Mouse (Mus musculus) cerebellum, postnatal 36 days (tissue): ENCODE measurements around the gene Lrrc41.
A peak's percentile ranks its signal among the peaks of the same experiment; 100 is the strongest.

ENCODE experiments used
- DNase-seq, 2 experiments: peaks; one replicate each; pipeline ENCODE4 v3.0.0; 2021 to 2022; ENCODE audit warnings: mixed read lengths in 2 of 2

The Lrrc41 gene

DNA sequence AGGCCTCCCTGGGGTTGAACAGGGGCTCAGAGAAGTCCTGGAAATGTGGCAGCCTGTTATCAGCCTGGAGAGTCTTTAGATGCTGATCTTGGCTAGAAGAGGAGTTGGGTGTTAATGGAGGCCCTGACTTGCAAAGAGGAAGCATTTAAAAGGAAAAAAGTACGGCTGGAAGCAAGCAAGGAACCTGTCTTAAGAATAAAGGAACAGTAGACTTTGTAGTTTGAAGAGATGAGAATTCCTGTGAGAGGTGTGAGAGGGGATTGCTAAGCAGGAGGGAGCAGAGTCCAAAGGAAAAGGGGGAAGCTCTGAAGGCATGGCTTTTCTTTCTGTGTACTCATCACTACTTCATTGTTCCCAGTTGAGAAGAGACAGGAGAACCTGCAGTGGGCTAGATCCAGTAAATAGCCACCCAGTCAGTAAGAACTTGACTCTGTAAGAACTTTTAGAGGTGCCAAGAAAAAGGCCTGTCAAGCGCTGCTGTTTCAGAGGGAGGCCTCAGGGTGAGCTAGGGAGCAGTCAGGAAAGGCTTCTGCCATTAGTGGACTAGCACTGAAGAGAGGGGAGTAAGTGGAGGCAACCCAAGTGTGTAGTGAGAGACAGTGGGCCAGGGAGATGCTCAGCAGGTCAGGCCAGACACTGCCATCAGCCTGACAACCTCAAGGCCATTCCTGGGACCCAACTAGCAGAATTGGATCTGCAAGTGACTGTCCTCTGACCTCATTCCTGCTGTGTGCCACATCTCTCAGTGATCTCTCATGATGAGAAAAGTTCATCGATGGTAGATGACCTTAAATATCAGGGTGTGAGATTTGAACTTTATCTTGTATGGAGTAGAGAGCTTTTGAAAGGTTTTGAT, 2.4 kb downstream of the Lrrc41 start:
- no peak for DNase-seq

DNA sequence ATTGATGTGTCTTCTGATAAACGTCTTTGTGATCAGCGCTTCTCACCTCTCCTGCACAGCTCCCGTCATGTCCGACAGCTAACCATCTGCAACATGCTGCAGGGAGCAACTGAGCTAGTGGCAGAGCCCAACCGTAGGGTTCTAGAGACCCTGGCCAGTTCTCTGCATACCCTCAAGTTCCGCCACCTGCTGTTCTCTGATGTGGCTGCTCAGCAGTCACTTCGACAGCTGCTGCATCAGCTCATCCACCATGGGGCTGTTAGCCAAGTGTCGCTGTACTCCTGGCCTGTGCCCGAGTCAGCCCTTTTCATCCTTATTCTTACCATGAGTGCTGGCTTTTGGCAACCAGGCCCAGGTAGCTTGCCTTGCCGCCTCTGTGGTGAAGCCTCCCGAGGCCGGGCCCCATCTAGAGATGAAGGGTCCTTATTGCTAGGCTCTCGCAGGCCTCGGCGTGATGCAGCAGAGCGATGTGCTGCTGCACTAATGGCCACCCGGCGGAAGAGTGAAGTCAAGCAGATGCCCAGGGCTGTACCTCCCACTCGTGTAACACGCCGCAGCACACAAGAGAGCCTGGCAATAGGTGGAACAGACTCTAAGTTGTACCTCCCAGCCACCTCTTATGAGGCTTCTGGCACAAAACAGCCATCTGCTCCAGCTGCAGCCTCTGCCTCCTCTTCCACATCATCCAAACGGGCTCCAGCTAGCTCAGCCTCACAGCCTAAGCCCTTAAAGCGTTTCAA, 13.6 kb downstream of the Lrrc41 start:
- DNase-seq = no peak

DNA sequence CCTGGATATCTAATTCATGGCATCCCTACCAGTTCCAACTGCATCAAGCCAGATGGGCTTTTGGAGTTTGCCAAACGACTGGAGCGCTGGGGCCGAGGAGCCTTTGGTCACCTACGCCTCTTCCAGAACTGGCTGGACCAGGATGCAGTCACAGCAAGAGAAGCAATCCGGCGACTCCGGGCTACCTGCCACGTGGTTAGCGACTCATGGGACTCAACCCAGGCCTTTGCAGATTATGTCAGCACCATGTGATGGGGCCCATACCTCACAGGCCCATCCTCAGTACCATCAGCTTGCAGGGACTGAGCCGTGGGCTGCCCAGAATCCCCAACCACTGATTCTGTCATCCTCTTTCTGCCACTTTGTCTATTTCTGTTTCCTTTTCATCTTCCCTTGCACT, 21.2 kb downstream of the Lrrc41 start:
- DNase-seq = peak in 1 of 2 experiments; percentile 5

DNA sequence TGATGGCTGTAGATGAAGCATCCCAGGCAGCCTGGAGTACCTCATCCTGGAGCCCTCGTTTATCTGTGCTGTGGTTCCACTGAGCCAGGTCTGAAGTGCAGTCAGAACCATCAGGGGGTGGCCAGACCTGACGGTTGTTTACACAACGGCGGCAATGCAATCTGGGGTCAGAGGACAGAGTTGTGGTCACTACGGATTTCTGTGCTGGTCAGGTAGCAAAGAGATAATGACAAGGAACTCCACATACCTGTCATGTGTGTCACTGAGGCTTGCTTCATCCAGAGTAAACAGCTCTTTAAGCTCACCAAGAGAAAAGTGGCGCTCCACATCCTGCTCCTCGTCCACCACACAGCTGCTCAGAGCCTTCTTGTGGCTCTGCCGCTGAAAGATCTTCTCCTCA, 22.1 kb downstream of the Lrrc41 start:
- no peak for DNase-seq

DNA sequence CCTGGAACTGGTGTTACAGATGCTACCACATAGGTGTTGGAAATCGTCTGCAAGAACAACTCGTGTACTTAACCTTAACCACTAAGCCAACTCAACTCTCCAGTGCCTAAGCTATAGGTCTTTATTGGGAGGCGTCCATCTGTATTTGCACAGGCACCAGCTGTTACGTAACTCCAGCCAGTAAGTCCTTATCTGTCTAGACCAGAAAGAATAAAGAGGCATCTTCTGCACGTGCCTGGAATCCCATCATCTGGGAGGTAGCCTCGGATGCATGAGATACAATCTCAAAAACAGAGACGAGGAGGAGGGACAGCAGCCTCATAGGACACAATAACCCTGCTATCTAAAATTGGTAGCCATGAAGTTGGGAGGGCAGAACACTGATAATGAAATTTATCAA, 25.9 kb downstream of the Lrrc41 start:
- DNase-seq = no peak

DNA sequence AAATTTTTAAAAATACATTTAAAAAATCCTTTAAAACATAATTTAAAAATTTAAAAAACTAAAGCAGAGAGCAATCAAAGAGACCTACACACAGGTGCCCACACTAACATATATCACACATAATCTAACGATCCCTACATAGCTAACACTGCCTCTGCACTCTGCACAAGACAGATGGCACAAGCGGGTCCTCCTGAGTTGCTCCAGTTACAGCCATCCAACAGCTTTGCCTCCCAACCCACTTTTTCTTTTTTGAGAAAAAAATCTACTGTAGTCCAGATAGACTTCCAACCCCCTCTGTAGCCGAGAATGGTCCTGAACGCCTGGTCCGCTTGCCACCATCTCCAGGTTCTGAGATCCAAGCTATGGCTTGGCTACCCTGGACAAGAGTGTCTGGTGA, 30.2 kb downstream of the Lrrc41 start:
- no peak for DNase-seq

DNA sequence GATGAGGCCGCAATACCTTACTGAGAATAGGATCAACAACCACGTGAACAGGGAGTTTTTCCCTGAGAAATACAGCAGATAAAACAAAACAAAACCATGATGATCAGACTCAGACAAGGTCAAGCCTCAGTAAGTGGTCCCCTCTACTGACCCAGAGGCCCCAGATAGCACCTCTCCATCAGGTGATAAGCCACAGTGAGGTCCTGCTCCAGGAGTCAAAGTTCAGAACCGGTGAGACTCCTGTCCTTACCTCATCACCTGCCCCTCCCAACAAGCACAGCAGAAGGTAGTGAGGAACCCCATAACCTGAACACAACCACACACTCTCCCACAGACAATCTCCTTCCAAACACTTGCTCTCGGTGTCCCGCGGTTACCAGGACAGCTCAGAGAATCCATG, 35.6 kb downstream of the Lrrc41 start:
- no peak for DNase-seq

DNA sequence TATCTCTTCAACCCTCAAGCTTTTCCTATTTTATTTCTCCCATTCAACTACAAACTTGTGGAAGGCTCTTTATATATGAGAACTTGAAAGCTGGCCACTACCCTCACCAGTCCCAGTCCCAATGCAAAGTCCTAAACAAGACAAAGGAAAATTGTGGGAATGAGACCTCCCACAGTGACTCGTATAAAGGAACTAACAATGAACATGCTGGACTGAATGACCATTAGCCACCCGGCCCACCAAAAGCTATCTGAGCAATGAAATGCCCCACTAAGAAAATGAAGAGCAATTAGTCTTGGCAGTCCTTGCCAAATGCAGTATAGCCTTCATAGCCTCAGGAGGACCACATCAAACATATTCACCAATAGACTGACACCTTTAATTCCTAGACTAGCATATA, 36.4 kb downstream of the Lrrc41 start:
- DNase-seq = no peak

DNA sequence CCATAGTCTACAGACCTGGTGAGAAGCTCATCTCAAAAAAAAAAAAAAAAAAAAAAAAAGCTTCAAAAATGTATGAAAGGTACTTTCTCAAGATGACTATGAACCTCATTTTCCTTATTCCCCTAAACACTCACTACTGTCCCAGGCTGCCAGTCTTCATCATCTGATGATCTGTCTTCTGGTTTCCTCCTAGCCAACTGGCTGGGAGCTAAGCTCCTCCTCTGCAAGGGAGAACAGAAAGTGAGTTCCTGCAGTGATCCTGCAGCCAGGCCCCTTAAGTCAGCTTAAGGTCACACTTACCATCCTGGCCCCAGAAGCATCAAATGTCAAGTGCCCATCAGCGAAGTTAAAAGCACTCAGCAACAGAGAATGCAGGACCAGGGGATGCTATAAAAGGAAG, 47.7 kb downstream of the Lrrc41 start:
- DNase-seq = no peak

DNA sequence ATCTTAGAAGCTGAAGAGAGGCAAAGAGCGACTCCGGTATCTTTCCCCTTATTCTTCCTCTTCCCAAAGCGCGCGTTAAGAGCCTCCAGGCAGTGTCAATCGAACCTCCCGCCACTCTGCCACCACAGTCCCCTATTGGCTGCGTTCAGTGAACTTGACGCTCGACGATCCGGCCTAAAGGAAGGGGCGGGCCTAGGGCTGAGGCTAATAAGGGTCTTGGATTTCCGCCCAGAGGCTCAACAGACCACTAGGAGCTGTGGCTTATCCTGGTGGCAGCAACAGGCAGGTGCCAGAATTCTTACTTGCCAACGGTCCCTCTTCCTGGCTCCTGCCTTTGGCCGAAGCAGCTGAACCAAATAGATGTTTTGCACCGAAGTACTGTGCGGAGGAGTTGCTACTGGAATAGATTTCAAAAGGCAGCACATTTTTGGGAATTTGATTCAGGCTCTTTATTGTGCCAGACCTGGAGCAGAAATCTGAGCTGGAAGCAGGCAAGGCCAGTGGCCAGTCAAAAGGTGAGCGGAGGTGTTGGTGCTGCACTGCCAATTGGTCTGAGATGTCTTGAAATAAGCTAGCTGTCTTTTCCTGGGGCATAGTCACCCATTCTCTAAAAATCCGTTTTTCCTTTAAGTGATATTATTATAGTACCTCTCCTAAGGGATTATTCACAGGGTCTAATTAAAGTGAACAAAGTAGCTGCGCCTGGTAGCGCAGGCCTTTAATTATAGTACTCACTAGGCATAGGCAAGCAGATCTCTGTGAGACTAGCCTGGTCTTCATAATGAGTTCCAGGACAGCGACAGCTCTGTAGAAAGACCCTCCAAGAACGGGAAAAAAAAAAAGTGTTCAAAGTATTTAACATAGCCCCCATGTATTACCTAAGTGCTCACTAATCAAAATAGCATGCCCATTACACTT, 48.8 kb downstream of the Lrrc41 start, which contains the start of the genes Rad54l and Pomgnt1:
Rad54l (minus strand) TSS at position 89 of the 918 bp plus-strand sequence.
Pomgnt1 (plus strand) TSS at position 239 of the 918 bp plus-strand sequence.
- DNase-seq = peak; percentile 63 to 73

DNA sequence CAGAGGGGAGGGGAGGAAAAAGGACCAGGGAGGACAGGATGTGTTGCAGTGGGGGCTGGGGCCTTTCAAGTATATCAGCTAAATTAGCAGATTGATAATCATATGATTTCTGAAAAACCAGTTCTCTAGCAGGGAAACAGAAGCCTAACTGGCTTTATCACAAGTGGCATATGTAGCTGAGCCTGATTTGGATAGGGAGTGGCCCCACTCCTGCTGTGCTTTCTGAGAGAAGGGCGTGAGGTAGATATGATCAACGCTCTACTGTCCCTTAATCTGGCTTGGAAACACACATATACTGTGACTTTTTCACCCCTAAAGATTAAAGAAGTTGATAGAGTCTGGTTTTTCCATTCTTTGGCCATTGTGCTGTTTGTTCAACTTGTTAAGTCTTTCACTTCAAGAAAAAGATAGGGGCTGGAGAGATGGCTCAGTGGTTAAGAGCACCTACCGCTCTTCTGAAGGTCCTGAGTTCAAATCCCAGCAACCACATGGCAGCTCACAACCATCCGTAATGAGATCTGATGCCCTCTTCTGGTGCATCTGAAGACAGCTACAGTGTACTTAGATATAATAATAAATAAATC, 50.8 kb downstream of the Lrrc41 start:
- no peak for DNase-seq

DNA sequence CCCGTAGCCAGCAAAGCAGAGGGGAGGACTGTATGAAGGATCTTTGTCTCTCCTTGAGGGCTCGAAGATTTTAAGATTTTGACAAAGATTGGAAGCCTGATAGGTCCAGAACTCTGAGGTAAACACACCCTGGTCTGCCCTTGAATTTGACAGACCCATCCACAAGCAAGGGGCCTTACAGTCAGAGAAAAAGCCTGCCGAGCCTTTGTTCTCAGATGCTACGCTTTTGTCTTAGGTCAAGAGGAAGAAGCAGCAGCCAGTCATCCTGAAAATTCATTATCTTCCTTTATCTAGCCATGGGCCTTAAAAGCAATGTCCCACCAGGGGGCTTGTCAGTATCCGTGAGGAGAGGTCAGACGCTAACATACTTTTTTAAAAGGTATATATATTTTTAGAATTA, 52.9 kb downstream of the Lrrc41 start:
- DNase-seq = no peak

DNA sequence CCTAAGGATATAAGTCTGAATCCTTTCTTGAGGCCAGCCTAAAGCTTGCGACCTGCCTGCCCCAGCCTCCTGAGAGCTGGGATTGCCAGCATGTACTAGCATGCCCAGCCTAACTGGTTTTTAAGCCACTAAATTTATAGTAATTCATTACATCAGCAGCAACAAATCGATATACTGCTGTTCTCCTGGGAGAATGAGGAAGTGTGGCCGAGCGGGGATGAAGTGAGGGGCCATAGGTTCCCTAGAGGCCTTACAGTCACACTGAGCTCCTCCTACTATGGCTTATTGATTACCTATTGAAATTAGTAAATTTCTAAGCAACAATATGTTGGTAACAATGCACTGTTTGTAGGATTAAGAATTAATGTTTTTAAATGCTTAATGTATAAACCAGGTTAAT, 58.1 kb downstream of the Lrrc41 start:
- no peak for DNase-seq

DNA sequence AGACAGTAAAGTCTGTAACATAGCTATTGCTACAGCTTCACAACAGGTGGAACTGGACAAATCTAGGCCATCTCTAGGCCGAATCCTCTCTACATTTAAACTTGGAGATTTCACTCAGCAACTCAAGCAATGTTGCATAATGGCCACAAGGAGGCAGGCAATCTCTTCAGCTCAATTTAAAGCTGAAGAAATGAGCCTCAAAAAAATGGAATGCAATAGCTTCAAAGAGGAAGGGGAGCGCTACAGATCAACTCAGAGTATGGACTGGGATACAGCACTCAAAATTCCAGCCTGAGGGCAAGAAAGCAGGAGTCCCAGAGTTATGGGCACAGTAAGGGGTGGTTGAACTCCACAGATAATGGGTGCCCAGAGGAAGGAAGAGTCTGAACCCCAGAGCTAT, 59.9 kb downstream of the Lrrc41 start:
- DNase-seq = peak in 1 of 2 experiments; percentile 30

DNA sequence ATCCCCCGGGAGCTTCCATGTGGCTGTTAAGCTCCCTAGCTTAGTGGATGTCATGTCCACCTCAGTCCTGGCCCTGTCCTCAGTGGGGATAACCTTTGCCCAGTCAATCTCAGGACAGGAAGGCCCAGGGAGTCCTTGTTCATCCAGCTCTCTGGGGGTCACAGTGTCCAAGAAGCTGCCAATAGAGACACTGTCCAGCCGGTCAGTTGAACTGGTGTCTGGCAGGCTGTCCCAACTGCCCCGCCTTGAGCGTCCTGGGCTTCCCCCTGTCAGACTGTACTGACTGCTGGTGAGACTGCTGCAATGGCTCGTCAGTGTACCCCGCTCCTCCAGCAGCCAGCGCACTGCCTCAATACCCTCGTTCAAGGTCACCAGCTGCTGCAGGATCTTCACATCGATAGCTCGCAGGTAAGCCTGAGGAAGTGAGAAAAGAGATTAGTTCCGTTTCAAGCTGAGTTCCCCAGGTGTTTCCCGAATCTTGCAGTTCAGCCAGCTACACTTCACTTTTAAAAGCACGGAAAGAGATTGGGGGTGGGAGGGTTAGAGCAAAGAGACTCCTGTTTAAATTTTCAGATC, 62.4 kb downstream of the Lrrc41 start:
- no peak for DNase-seq

DNA sequence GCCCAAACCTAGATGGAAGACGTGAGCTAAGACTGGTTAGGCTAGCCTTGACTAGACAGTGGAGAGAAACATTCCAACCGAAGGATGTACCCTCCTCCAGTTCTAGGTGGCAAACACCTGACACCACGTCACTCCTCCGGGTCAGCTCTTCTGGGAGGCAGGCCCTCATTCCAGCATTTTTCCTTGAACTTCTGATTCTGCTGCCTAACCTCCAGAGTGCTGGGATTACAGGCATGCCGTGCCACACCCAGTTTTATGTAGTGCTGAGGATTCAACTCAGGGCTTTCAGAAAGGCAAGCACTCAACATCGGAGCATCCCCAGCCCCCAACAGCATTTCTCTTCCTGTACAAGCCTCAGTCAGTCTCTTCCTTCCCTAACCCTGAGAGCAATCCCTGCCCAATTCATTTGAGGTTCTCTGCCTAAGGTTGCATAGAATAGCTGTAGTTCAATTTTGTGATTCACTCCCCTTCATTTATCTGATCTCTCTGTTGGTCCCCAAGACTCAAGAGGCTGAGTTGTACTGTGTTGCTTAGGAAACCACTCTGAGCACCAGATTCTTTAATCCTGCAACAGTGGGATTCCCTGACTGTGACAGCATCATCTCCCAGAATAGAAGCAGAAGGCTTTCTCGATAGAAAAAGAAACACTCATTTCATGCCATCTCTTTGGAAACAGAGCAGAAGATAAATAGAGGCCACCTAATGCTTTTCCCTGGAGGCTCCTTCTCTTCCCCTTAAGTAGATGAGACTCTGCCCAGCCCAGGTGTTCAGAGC, 65.9 kb downstream of the Lrrc41 start:
- no peak for DNase-seq

DNA sequence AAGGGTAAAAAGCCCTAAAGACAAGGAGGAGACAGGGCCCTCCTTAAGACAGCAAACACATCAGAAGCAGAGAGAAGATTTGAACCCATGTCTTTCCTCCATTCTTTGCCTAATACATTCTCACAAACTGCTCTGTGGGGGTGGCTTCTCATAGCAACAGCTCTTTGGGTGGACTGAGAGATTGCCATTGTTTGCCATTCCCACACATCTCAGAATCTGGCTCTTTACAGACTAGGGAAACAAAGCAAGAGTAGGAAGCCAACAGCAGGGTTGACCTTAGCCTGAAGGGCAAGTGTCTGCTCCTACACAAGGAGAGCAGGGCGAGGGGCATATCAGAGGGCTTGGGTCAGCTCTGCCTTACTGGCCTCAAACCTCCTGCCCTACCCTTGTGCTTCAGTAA, 66.7 kb downstream of the Lrrc41 start:
- DNase-seq = no peak

DNA sequence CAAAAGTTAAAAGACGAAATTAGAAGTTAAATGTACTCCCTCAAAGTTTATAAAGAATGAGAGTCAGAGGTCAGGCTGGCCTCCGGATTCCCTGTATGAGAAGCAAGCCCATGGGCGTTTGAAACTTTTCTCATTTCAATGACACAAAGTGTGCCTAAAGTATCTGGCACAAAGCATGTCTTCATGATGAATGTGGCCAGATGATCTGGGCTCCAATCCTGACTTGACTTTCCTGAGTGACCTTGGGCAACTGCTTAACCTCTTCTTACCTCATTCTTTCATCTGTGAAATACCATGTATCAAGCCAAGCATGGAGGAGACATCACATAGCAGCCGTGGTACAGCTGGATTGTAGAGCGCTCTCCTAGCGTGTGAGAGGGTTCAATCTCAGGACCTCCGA, 67.2 kb downstream of the Lrrc41 start:
- DNase-seq = no peak

DNA sequence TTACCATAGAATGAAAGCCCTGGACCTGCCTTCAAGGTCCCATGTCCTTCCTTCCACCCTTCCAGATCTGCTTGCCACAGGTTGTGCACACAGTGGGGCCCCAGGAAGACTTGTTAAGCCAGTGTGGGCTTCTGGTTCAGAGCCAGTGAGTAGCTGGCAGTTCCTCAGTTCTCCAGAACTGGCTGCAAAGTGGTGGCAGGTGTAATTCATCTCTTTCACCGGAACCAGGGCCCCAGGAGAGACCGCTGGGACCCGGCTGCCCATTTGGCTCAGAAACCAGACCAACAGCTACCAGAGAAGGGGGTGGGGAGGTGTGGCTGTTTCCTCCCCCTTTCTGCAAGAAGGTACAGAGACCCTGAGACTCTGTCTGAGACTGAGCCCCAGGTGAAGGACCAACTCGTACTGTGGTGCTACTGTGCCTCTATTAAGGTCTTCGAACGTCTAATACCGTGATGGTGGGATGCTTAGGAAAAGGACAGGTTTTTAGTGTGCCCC, 68.3 kb downstream of the Lrrc41 start:
- DNase-seq = peak; percentile 94 to 96

DNA sequence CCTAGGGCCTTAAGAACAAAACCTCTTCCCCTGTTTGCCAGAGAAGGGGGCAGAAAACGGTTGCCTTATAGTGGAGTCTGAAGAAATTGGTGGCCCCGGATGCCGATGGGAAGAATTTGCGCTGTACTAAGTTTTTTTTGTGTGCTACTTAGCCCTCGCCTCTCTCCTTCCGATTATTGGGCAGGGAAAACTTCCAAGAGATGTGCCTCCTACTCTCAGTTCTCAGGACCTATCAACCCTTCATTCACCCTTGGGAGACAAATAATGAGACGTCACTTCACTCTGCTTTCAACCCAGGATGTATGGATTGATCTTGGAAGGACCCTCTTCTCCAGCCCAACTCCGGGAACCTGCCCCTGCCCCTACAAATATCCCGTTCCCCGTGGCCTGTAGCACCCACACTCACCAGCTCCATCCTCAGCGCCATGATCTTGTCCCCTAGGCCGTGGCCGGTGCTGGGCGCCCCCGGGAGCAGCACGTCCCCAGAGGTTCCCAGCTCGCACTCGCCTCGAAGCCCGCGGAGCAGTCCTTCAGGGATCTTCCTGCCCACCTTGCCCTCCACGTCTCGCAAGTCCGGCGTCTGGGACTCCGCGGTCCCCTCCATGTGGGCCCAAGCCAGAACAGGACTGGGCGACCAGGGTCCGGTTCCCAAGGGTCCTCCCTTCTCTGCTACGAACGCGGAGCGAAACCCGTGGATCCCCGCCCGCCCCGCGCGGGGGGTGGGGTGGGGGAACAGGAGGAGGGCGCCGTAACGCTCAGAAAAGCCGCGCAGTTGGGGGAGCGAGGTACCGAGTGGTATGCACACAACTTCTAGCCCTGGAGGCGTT, 69.0 kb downstream of the Lrrc41 start:
- DNase-seq = peak; percentile 77 to 85
